Mouse (Mus musculus): ENCODE measurements around the gene Ralgapa2. TPM values are rescaled to one million over a fixed set of nuclear protein-coding genes. Genes with fewer than 3 reads are reported as not detected.

The Ralgapa2 gene
- polyA plus RNA-seq, 1 experiment from 2014 or later = 14.2 TPM

DNA sequence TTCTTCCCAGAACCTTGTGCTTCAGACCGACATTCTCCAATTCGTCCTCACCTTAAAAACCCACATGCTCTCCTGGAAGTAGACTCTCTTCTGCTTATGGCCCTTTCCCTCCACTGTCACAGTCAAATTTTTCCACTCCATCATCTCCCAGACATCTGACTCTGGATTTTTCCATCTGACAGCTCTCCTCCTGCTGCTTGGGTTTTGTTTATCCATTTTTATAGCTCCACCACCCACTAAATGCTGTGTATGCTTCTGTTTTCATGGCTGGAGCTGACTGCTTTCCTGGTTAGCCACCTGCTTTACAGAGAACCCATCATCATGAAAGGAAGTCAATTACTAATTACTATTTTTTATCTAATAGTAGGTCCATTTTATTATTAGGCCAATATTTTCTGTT is 86.9 kb downstream of the Ralgapa2 start:
- WGBS = 96% methylated on average over 2 of the region's 2 CpGs
- no peaks in the 10 kb centered on the region for H3K27me3 ChIP-seq (ENCODE audit: control insufficient read depth, insufficient read depth, low read length)
- no peak overlapping the region for H3K4me2 ChIP-seq (replicated peaks)
- H3K9me3 ChIP-seq (ENCODE audit: control insufficient read depth, low read length) = no peaks in the 10 kb centered on the region
- no peak for ATAC-seq (ENCODE audit: low FRiP score)
- DNase-seq (ENCODE audit: low spot score) = no peak
- no peaks in the 10 kb centered on the region for H3K4me1 ChIP-seq (replicated peaks; ENCODE audit: control insufficient read depth, insufficient read depth, low read length)
- no peak overlapping the region for H3K4me3 ChIP-seq (replicated peaks; ENCODE audit: low read length)
- H3K27ac ChIP-seq = no peak overlapping the region
- peaks cover 26% of the 10 kb centered on the region for H3K36me3 ChIP-seq (replicated peaks; ENCODE audit: control insufficient read depth, insufficient read depth)
- H3K9ac ChIP-seq = no peak overlapping the region

DNA sequence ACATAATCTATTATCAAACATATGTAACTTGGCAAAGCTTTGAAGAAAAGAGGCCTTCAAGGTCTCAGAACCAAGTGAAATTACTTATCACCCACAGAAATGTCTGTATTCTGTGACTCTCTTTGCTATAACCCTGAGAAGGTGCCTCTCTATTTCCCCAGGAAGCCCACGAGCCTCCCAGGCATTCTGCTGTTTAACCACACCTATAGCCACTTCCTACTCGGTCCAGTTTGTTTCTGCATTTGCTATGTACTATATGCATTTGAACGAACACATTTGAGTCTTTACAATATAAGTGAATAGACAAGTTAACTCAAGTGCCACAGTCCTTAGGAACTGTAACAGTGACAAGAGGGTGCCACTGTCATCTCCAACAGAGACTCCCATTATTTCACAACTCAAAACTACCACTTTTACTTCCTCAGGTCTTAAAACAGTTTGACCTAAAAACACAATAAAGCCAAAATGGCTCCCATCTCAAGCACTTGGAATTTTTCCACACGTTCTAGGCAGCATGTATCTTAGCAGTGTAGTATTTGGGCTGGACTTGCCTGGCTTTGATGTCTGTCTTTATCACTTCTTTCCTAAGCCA is 88.3 kb downstream of the Ralgapa2 start:
- Histone ChIP-seq H3K9ac (no peak overlapping the region), H3K27me3 (ENCODE audit: control insufficient read depth, insufficient read depth, low read length) (no peaks in the 10 kb centered on the region), H3K9me3 (ENCODE audit: control insufficient read depth, low read length) (no peaks in the 10 kb centered on the region), H3K4me3 (replicated peaks; ENCODE audit: low read length) (no peak overlapping the region), H3K4me1 (replicated peaks; ENCODE audit: control insufficient read depth, insufficient read depth, low read length) (no peaks in the 10 kb centered on the region), H3K36me3 (replicated peaks; ENCODE audit: control insufficient read depth, insufficient read depth) (peaks cover 11% of the 10 kb centered on the region; the same call in 1 of the 2 replicates), H3K4me2 (replicated peaks) (no peak overlapping the region), H3K27ac (no peak overlapping the region)
- 89% methylated on average over 4 of the region's 4 CpGs for WGBS
- DNase-seq (ENCODE audit: low spot score) (no peak), ATAC-seq (ENCODE audit: low FRiP score) (no peak)

DNA sequence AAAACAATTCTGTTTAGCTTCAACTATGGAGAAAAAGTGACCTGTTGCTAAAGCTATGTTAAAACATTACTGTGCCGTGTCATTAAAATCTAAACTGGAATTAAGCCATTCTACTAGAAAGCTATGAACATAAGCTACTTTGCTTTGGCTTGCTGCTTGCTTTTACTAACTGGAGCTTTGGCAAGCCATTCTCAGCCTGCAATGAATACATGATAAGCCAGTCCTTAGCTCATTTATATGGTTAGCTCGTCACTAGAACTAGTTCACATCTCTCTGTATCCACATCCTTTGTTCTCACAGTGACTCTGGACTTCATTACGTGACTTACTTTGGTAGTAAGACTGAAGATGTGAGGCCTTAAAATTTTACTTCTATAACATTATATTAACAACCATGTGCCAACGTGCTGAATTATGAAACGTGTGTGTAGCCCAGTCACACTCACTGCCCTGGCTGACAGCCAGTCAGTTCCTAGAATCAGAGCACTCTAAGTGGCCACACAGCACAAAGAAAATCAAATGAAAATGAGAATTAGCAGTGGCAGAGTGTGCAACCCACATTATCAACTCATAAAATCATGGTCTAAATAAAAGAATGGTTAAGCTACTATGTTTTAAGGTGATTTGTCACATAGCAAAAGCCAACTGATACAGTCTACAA is 89.0 kb downstream of the Ralgapa2 start:
- H3K9ac ChIP-seq = no peak overlapping the region
- 80% methylated on average over 5 of the region's 5 CpGs for WGBS

DNA sequence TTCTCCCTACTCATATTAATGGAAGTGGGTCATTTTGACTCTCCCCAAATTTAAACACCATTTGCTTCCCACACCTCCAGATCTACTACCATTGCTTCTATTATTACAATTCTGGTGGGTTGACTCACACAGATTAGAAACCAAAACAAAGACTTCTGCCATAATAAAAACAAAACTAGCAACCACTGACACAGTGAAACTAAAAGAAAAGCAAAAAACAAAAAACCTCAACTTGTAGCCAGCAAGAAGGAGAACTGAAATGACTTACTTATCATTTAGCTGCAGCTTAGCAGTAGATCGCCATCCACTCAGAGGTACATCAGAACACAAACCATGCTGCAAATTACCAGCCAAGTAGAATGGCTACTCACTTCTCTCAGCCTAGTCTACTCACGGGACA is 95.9 kb downstream of the Ralgapa2 start:
- WGBS = 93% methylated on average over 2 of the region's 2 CpGs
- no peak overlapping the region for H3K4me2 ChIP-seq (replicated peaks)

More for the DNA sequence above, 89.0 kb downstream of the Ralgapa2 start:
- Histone ChIP-seq H3K27me3 (ENCODE audit: control insufficient read depth, insufficient read depth, low read length) (no peaks in the 10 kb centered on the region), H3K4me2 (replicated peaks) (no peak overlapping the region), H3K4me1 (replicated peaks; ENCODE audit: control insufficient read depth, insufficient read depth, low read length) (no peaks in the 10 kb centered on the region), H3K27ac (no peak overlapping the region), H3K36me3 (replicated peaks; ENCODE audit: control insufficient read depth, insufficient read depth) (peaks cover 5% of the 10 kb centered on the region; the same call in 1 of the 2 replicates), H3K9me3 (ENCODE audit: control insufficient read depth, low read length) (no peaks in the 10 kb centered on the region), H3K4me3 (replicated peaks; ENCODE audit: low read length) (no peak overlapping the region)
- ATAC-seq (ENCODE audit: low FRiP score) (no peak), DNase-seq (ENCODE audit: low spot score) (no peak)

DNA sequence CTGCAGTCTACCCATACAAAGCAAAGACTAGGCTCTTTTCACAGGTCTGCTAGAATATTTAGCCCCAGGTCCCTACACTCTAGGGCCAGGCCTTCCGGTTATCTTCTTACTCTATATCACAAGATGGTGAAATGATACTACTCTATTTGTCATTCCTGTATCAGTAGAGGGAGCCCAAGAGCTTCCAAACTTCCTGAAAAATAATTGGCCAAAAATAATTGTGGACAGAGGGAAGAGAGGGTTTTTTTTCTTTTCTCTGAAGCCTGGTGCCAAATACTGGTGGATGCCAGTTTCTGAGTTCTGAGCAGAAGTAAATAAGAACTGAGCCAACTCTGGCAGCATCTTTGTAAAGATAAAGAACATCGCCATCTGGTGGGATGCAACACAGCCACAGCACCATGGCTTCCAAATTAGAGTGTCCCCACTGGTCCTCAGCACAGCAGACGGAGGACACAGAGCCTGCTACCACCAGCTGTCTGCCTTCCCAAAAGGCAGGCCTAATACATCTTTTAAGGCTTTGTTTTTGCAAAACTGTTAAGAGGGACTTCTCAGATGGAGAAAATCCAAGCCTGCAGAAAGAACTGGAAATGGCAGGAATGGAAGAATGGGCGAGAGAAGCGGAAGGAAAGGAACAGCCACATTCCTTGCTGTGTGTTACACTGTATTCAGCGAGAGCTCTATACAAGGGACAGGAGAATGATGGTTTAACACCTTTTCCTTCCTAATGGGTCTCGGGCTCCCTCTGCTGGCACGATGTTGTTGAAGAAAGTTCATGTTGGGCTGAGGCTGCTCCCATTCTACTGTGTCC is 97.5 kb downstream of the Ralgapa2 start:
- Histone ChIP-seq H3K4me2 (replicated peaks) (peak overlapping the region; percentile 25), H3K4me3 (replicated peaks; ENCODE audit: low read length) (no peak overlapping the region), H3K27ac (peak overlapping the region; percentile 63), H3K4me1 (replicated peaks; ENCODE audit: control insufficient read depth, insufficient read depth, low read length) (no peaks in the 10 kb centered on the region), H3K36me3 (replicated peaks; ENCODE audit: control insufficient read depth, insufficient read depth) (0 out of 2 replicates have a peak, but pooled peaks cover 7% of the 10 kb centered on the region), H3K9me3 (ENCODE audit: control insufficient read depth, low read length) (no peaks in the 10 kb centered on the region), H3K9ac (no peak overlapping the region), H3K27me3 (ENCODE audit: control insufficient read depth, insufficient read depth, low read length) (no peaks in the 10 kb centered on the region)
- 33% methylated on average over 8 of the region's 8 CpGs for WGBS
- ATAC-seq (ENCODE audit: low FRiP score) = peak; percentile 94
- DNase-seq (ENCODE audit: low spot score) = peak; percentile 93

More for the DNA sequence above, 95.9 kb downstream of the Ralgapa2 start:
- Histone ChIP-seq H3K9ac (no peak overlapping the region), H3K27ac (no peak overlapping the region), H3K36me3 (replicated peaks; ENCODE audit: control insufficient read depth, insufficient read depth) (0 out of 2 replicates have a peak, but pooled peaks cover 4% of the 10 kb centered on the region), H3K9me3 (ENCODE audit: control insufficient read depth, low read length) (no peaks in the 10 kb centered on the region), H3K4me1 (replicated peaks; ENCODE audit: control insufficient read depth, insufficient read depth, low read length) (no peaks in the 10 kb centered on the region), H3K4me3 (replicated peaks; ENCODE audit: low read length) (no peak overlapping the region), H3K27me3 (ENCODE audit: control insufficient read depth, insufficient read depth, low read length) (no peaks in the 10 kb centered on the region)
- ATAC-seq (ENCODE audit: low FRiP score) = no peak
- DNase-seq (ENCODE audit: low spot score) = no peak

DNA sequence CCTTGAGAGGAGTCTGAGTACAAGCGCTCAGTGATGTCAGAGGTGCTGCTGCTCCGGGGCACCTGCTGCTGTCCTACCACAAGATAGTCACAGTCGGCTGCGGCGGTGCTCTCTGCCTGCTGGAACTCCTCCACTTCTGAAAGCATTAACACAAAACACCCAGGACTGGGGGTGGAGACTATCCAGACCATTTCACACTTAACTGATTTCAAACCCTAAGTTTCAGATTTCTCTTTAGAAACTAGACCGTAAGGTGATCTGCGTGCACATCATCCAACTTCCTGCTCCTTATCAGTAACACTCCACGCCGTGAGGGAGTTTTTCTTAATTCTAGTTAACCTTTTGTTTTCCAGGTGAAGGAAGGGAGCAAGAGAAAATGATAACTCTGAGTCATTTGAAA is 99.4 kb downstream of the Ralgapa2 start:
- peaks cover 7% of the 10 kb centered on the region; the same call in 1 of the 2 replicates for H3K36me3 ChIP-seq (replicated peaks; ENCODE audit: control insufficient read depth, insufficient read depth)
- no peak overlapping the region for H3K9ac ChIP-seq
- DNase-seq (ENCODE audit: low spot score) = no peak
- no peak overlapping the region for H3K4me2 ChIP-seq (replicated peaks)
- no peak overlapping the region for H3K27ac ChIP-seq
- no peaks in the 10 kb centered on the region for H3K9me3 ChIP-seq (ENCODE audit: control insufficient read depth, low read length)
- 80% methylated on average over 9 of the region's 9 CpGs for WGBS
- no peaks in the 10 kb centered on the region for H3K27me3 ChIP-seq (ENCODE audit: control insufficient read depth, insufficient read depth, low read length)
- no peaks in the 10 kb centered on the region for H3K4me1 ChIP-seq (replicated peaks; ENCODE audit: control insufficient read depth, insufficient read depth, low read length)
- ATAC-seq (ENCODE audit: low FRiP score) = no peak
- no peak overlapping the region for H3K4me3 ChIP-seq (replicated peaks; ENCODE audit: low read length)

DNA sequence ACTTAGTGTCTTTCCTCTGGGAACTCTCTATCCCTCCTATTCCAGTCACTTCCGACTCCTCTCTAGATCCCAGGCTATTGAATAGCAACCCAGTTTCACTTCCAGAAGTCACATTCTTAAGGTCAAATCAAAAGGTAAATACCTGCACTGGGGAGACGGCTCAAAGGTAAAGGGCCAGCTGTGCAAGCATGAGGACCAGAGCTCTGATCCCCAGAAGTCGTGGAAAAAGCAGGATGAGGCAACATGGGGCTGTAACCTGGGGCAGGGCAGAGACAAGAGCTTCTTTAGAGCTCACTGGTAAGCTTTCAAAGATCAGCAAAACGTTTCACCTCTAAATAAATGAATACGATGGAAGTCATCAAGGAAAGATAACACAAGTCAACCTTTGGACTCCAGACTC is 100.2 kb downstream of the Ralgapa2 start:
- H3K9me3 ChIP-seq (ENCODE audit: control insufficient read depth, low read length) = no peaks in the 10 kb centered on the region
- H3K36me3 ChIP-seq (replicated peaks; ENCODE audit: control insufficient read depth, insufficient read depth) = peaks cover 7% of the 10 kb centered on the region; the same call in 1 of the 2 replicates
- DNase-seq (ENCODE audit: low spot score) (no peak), ATAC-seq (ENCODE audit: low FRiP score) (no peak)
- H3K4me3 ChIP-seq (replicated peaks; ENCODE audit: low read length) = no peak overlapping the region
- H3K27ac ChIP-seq = no peak overlapping the region
- H3K4me2 ChIP-seq (replicated peaks) = no peak overlapping the region
- no peak overlapping the region for H3K9ac ChIP-seq
- 86% methylated on average over 5 of the region's 5 CpGs for WGBS
- no peaks in the 10 kb centered on the region for H3K27me3 ChIP-seq (ENCODE audit: control insufficient read depth, insufficient read depth, low read length)
- H3K4me1 ChIP-seq (replicated peaks; ENCODE audit: control insufficient read depth, insufficient read depth, low read length) = no peaks in the 10 kb centered on the region

DNA sequence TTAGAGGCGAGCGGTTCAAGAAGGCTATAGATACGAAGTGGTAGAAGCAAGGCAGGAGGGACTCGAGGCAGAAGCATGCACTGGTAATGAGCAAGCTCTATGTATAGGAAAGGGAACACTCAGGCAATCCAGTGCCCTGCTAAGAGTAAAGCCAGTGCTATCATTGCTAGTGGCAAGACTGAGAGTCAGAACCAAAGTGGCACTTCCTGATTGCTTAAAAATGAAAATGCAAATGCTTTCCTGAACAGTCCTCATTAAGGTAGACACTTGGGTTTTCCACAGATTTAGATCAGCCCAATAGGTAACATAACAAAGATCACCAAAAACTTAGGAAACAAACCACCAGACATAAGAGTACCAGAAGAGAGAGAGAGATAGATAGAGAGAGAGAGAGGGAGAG is 105.1 kb downstream of the Ralgapa2 start:
- no peaks in the 10 kb centered on the region for H3K9me3 ChIP-seq (ENCODE audit: control insufficient read depth, low read length)
- ATAC-seq (ENCODE audit: low FRiP score) = no peak
- H3K27ac ChIP-seq = no peak overlapping the region
- 92% methylated on average over 4 of the region's 4 CpGs for WGBS
- H3K4me1 ChIP-seq (replicated peaks; ENCODE audit: control insufficient read depth, insufficient read depth, low read length) = no peaks in the 10 kb centered on the region
- no peak overlapping the region for H3K4me3 ChIP-seq (replicated peaks; ENCODE audit: low read length)
- no peak overlapping the region for H3K4me2 ChIP-seq (replicated peaks)
- peaks cover 7% of the 10 kb centered on the region; the same call in 1 of the 2 replicates for H3K36me3 ChIP-seq (replicated peaks; ENCODE audit: control insufficient read depth, insufficient read depth)
- DNase-seq (ENCODE audit: low spot score) = no peak
- H3K9ac ChIP-seq = no peak overlapping the region
- no peaks in the 10 kb centered on the region for H3K27me3 ChIP-seq (ENCODE audit: control insufficient read depth, insufficient read depth, low read length)

DNA sequence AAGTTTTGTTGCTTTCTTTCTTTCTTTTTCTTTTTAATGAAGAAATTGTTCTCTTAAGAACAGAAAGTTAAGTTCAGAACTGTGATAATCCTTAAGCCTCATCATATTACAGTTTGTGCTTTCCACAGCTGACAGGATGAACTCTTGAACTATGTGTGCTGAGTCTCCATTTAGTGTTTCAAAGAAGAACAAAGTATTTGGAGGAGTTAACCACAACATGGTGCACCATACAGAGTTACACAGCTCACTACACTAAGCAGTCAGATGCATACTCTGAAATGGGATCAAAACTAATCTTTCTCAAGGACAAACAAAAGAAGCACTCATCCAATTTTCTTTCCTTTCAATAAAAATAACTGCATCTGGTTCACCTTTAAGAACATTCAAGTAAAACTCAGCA is 110.6 kb downstream of the Ralgapa2 start:
- H3K27me3 ChIP-seq (ENCODE audit: control insufficient read depth, insufficient read depth, low read length) = no peaks in the 10 kb centered on the region
- ATAC-seq (ENCODE audit: low FRiP score) (no peak), DNase-seq (ENCODE audit: low spot score) (no peak)
- no peak overlapping the region for H3K27ac ChIP-seq
- no peak overlapping the region for H3K4me2 ChIP-seq (replicated peaks)
- no peak overlapping the region for H3K9ac ChIP-seq
- H3K9me3 ChIP-seq (ENCODE audit: control insufficient read depth, low read length) = no peaks in the 10 kb centered on the region
- no peaks in the 10 kb centered on the region for H3K4me1 ChIP-seq (replicated peaks; ENCODE audit: control insufficient read depth, insufficient read depth, low read length)
- H3K4me3 ChIP-seq (replicated peaks; ENCODE audit: low read length) = no peak overlapping the region
- no peaks in the 10 kb centered on the region for H3K36me3 ChIP-seq (replicated peaks; ENCODE audit: control insufficient read depth, insufficient read depth)
